Mouse (Mus musculus) cortical plate, adult 2 months (tissue): ENCODE results near the gene Cyp8b1. TPM values are rescaled to one million over a fixed set of nuclear protein-coding genes. Genes with fewer than 3 reads are reported as not detected.
A peak's percentile ranks its signal among the peaks of the same experiment; 100 is the strongest.

Experiments
- H3K27ac ChIP-seq: fragments of 200-500 bp; 2 replicates; pipeline ENCODE4 v1.5.1; 2012; ENCODE audit warnings: low read length, control low read depth, inconsistent platforms; ENCODE audit not compliant: insufficient read depth
- H3K4me1 ChIP-seq: fragments of 200-500 bp; 2 replicates; pipeline ENCODE4 v1.6.1; 2011; ENCODE audit warnings: low read length; ENCODE audit not compliant: control insufficient read depth, insufficient read depth
- H3K4me3 ChIP-seq: fragments of 200-500 bp; 2 replicates; pipeline ENCODE4 v1.5.1; 2011; ENCODE audit warnings: mild to moderate bottlenecking, low read length, control low read depth; ENCODE audit not compliant: insufficient read depth
- CTCF ChIP-seq: fragments of 200-500 bp; IDR thresholded peaks from 2 replicates; pipeline ENCODE4 v1.5.1; 2011; ENCODE audit warnings: mild to moderate bottlenecking, control low read depth, low read length; ENCODE audit not compliant: insufficient read depth; ENCODE audit errors: extremely low read depth
- POLR2A ChIP-seq: fragments of 200-500 bp; IDR thresholded peaks from 2 replicates; pipeline ENCODE4 v1.6.1; 2011; ENCODE audit warnings: mild to moderate bottlenecking, low read length, control low read depth; ENCODE audit not compliant: insufficient read depth; ENCODE audit errors: extremely low read depth
- polyA plus RNA-seq: library from polyadenylated mRNA; depleted of rRNA; stranded (reverse); fragments of >200 nt; gene quantifications from 2 replicates; pipeline ENCODE4 v1.2.3, GENCODE M21; 2012

Gene Cyp8b1
- polyA plus RNA-seq, 1 experiment = not detected

DNA sequence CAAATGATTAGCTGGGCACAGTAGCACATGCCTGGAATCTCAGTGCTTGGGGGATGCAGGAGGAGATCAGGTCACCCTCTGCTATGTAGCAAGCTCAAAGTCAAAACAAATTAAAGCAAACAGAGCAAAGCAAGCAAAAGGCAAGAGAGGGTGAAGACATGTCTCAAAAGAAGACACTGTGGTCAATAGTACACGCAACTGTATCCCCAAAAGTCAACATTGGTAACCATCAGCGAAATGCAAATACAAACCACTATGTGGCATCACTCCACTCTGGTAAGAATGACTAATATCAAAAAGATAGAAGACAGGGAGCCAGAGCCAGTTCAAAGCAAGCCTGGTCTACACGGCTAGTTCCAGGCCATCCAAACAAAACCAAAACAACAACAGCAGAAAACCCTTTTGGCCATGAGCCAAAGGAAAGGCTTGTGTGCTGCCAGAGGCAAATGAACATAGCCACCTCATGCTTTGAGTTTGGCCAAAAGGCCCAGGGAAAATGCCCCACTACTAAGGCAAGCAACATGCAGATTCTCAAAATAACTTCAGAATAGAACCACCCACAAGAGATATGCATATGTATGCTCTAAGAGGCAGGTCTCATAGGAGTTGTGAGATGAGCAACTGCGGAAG is 10.4 kb downstream of the Cyp8b1 start:
- Histone ChIP-seq H3K27ac (peak overlapping the region; percentile 10; the same call in 1 of the 2 replicates), H3K4me3 (no peak overlapping the region), H3K4me1 (peaks cover 6% of the 10 kb centered on the region; the same call in 1 of the 2 replicates)
- TF ChIP-seq CTCF = no peak

DNA sequence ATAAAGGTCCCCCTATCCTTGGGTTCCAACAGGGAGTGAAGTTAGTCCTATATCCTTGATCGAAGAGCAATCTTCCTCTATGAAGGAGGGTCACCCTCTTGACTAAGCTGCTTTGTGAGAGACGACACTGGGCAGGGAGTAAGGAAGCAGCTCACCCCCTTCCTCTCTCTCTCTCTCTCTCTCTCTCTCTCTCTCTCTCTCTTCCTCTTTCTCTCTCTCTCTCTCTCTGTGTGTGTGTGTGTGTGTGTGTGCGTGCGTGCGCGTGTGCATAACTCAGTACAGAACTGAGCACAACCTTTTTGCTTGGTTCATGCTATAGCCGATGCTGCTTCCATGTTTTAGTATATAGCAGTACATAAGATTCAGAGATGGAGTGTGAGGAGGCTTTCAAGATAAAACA is 11.2 kb downstream of the Cyp8b1 start:
- H3K4me3 ChIP-seq = no peak overlapping the region
- H3K27ac ChIP-seq = no peak overlapping the region
- peaks cover 6% of the 10 kb centered on the region; the same call in 1 of the 2 replicates for H3K4me1 ChIP-seq
- TF ChIP-seq POLR2A (no peak), CTCF (no peak)

DNA sequence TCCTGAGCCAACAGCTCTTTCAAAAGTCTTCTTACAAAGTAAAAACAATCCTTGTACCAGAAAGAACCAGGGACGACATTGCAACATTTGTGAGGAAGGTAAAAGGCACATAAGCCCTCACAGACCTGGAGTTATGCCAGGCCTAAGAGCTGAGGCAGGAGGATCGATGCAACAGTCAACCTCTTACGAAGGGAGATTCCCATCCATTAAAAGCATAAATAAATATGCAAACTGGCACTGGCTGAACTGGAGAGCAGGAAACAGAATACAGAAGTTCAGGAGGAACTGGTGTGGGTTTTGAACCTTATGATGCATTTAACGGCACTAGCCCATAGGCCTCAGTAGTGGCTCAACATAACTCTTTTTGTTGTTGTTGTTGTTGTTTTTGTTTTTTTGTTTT is 11.8 kb downstream of the Cyp8b1 start:
- no peak overlapping the region for H3K4me3 ChIP-seq
- TF ChIP-seq CTCF (no peak), POLR2A (no peak)
- peaks cover 6% of the 10 kb centered on the region; the same call in 1 of the 2 replicates for H3K4me1 ChIP-seq

DNA sequence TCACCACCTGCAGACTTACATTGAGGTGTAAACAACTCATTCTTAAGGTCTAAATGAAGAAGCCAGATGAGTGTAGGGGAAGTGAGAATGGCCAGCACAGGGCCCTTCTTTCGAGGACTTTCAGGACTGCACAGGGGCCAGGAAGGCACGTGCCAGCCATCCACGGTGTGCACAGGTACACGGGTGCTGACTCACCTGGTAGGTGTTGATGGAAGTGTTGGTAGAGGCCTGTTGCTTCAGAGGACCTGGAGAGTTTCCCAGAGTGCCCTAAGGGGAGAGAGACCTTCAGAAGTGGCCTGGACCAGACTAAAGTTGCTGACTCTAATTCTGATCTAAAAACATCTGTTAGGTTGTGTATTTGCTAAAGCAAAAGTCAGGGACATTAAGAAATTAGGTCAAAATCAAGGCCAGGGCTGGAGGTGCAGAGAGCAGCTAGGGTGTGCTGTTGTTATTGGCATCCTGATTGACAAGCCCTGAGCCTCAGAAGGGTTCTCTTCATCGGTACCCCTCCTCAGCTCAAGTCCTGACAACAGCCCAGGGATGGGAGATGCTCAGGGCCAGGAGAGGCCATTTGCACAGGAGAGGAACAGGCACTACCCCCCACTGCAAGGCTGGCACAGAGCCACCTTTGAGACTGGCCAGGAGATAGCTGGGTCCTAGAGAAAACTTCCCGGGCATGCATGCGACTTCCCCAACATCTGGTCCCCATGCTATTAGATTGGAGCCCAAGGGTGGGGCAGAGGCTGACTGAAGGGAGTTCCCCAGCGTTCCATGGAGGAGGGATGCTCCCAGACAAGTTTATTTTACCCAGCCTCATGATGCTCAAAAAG is 12.4 kb downstream of the Cyp8b1 start:
- H3K4me1 ChIP-seq = peaks cover 6% of the 10 kb centered on the region; the same call in 1 of the 2 replicates

More for the DNA sequence above, 11.8 kb downstream of the Cyp8b1 start:
- H3K27ac ChIP-seq = no peak overlapping the region

DNA sequence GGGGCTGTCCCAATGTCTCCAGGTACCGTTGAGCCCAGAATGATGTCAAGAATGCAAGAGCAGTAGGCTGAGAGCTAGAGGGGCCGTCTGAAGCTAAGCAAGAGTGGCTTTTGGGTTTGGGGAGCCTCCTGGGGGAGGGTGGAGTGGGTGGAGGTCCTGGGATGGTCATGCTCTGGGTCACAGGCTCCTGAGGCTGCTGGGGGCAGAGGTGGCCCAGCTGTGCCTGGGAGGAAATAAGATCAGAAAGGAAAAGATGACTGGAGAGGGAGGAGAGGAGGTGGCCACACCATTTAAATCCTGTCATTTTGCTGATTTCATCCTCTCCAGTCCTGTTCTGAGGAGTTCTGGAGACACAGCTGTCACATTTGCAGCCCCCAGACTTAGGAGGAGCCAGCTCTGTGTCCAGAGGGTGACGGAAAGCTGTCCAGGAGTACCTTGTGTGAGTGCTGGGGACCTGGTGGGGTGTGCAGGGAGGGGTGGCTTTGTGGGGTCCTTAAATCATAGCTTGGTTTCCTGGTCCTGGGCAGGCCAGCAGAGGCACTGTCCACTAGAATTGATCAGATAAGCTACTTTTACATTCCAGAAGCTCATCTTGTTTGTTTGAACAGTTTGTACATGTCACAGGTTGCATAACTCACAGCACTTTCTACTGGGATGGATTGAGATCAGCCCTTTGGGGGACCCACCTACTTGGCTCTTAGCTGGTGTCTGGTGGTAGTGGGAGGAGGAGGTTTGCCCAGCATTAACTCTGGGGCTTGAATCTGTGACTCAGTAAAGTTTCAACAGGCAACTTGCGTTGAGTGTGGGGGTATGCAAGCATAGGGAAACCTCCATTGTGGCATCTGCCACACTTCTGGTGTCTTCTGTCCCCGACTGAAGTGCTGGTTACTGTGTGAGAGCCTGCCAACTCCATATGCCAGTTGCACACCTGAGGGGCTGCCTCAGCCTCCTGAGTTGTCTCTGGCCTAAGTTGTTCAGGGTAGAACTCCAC is 14.1 kb downstream of the Cyp8b1 start:
- Histone ChIP-seq H3K4me3 (no peak overlapping the region), H3K4me1 (peaks cover 6% of the 10 kb centered on the region; the same call in 1 of the 2 replicates), H3K27ac (no peak overlapping the region)
- no peak for TF ChIP-seq POLR2A

More for the DNA sequence above, 12.4 kb downstream of the Cyp8b1 start:
- H3K27ac ChIP-seq = no peak overlapping the region
- H3K4me3 ChIP-seq = no peak overlapping the region
- TF ChIP-seq CTCF = no peak

DNA sequence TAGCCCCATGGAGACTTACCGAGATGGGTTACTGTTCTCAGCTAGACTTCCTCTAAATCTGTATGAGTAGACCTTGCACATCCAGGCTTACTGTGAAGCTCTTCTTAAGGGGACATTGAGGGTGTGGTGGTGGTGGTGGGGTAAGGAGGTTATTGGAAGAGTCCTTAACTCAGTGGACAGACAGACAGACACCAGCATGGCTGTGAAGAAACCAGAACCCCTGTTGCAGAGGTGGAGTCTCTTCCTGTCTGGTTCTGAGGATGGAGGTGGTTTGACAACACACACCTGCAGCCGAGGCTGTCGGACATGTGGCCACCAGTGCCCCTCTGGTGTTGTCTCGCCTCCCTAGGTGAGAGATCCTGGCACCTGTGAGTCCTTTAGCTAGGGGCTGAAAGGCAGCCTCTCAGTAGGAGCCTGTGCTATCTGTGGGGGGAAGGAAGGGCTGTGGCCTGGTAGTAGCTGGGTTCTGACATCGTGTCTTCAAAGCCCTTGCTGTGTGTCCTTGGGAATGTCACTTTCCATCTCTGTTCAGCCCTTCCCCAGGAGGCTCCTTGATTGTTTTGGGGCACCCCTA is 15.7 kb downstream of the Cyp8b1 start:
- Histone ChIP-seq H3K4me3 (no peak overlapping the region), H3K4me1 (no peaks in the 10 kb centered on the region), H3K27ac (no peak overlapping the region)
- TF ChIP-seq CTCF (no peak), POLR2A (no peak)

DNA sequence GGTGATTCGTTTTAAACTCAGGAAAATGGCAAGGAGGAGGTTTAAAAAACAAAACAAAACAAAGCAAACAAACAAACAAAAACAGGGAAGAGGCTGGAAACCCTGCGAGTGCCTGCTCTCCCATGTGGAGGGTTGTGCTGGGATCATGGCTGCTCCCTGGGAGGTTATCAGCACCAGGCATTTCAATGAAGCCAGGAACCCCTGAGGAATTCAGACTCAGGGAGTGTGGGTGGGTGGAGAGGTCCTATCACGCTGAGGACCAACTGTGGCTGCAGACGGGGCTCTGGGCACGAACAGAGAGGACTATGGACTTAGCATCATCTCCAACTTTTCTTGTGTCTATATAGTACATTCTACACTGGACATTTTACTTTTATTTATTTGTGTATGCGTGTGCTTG is 16.8 kb downstream of the Cyp8b1 start:
- no peak for TF ChIP-seq POLR2A
- no peak for TF ChIP-seq CTCF
- Histone ChIP-seq H3K27ac (no peak overlapping the region), H3K4me3 (no peak overlapping the region), H3K4me1 (no peaks in the 10 kb centered on the region)

DNA sequence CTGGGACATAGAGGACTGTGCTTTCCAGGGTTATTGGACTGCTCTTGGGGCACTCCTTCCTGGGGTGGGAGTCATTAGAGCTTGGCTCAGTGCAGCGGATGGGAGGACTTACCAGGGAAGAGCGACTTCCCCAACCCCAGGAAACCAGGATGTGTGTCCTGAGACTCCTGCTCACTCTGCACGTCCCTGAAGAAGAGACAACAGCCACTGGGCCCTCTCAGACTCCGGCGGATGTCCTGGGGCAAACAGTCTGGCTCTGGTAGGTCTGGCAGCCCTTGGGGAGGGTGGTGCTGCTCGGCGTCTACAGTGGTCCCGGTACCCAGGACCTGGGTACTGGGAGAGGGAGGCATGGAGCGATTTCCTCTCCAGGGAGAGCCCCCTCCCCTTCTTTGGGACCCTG is 17.9 kb downstream of the Cyp8b1 start, which contains the start of gene Ackr2:
Ackr2 (plus strand) TSS at position 111 of the 400 bp plus-strand sequence.
- TF ChIP-seq CTCF (no peak), POLR2A (no peak)
- Histone ChIP-seq H3K4me3 (no peak within 1 kb of the TSS), H3K4me1 (no peaks in the 10 kb centered on the region), H3K27ac (no peak within 1 kb of the TSS)

DNA sequence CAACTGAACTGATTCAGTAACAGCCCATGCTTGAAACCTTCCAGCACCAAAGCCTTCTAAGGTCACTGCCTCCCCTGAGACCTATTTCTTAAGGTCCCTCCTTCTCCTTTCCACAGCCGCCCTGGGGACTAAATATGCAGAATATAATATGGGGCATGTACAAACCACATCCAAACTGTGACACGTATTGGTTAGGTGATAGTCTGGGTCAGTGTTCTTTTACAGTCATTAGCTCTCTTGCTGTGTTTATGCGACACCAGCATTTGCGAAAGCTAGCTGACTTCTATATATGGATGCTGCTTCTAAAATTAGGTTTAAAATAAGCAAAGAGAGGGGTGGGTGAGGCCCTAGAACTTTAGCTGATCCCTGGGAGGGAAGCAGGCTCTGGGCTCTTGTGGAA is 19.3 kb downstream of the Cyp8b1 start:
- Histone ChIP-seq H3K4me3 (no peak overlapping the region), H3K4me1 (no peaks in the 10 kb centered on the region), H3K27ac (no peak overlapping the region)
- TF ChIP-seq POLR2A (no peak), CTCF (no peak)
